Mouse (Mus musculus): ENCODE measurements around the gene Nf1. TPM values are rescaled to one million over a fixed set of nuclear protein-coding genes. Genes with fewer than 3 reads are reported as not detected.
A peak's percentile ranks its signal among the peaks of the same experiment; 100 is the strongest.
"Not testable (repeated sequence)": the region's sequence is repeated elsewhere in the genome, so short reads cannot be mapped to it uniquely, and the experiment has no call there.

Gene Nf1
- total RNA-seq (2021), result 10 to 100 TPM; 29.7 to 36.9 TPM
- long read RNA-seq, experiment 1, partial matches to known transcripts, result 0 of 4 reads
- long read RNA-seq, experiment 1, other reads (novel, unspliced or antisense), result 4 of 4 reads
- long read RNA-seq, experiment 2, partial matches to known transcripts, result 1 of 2 reads
- long read RNA-seq, experiment 2, other reads (novel, unspliced or antisense), result 1 of 2 reads

GRCm38 (mm10) chr11:79339234-79339807, at the start of gene Nf1:
TSS of gene Nf1 (plus strand) at chr11:79339693.
- peak; percentile 98 for DNase-seq

DNA sequence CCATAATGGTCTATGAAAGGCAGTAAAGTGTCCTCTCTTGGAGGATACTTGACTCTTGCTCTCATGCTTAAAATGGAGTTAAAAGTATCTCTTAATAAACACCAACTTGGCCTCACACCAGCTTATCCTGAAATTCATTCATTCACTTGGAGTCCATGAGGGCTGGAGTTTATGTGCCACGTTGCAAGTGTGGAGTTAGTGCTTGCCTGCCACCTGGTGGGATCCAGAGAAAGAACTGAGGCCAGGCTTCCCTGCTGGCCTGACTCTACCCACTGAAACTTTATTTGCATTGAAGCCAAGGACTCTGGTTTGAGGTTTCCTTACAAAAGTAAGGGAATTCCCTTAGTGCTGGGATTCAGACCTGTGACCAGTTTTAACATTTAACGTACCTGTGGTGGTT, 49.0 kb upstream of the Nf1 start:
- DNase-seq, result no peak

- no peak for DNase-seq
Observed at GRCm38 (mm10) chr11:79291651-79292050, 47.8 kb upstream of the Nf1 start.

GRCm38 (mm10) chr11:79292130-79292529, 47.4 kb upstream of the Nf1 start:
- no peak for DNase-seq

DNA sequence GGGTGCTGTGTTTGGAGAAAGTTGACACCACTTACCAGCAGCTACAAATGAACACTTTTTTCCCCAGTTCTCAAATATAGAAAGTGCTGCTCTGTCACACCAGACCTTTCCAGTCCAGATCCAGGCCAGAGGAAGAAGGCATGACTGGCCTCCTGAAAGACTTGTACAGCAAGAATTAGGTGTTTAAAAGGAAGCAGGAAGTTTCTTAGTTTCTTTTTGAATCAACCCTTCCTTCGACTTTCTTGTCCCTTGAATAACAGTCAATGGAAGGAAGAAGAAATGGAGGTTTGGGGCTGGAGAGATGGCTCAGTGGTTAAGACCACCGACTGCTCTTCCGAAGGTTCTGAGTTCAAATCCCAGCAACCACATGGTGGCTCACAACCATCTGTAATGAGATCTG, 46.5 kb upstream of the Nf1 start:
- DNase-seq, result no peak

DNA sequence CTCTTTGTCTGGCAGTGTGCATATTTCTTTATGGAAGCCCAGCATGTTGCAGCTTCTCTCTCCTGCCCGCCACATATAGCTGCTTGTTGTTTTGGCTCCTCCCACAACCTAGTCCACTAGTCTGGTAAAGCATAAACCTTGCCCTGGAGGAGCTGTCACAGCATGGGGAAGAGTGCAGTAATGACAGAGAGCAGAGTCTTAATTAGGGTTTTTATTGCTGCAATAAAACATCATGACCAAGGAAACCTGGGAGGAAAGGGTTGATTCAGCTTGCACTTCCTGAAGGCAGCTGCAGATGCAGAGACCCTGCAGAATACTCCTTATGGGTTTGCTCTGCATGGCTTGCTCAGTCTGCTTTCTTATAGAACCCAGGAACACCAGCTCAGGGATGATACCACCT, 45.5 kb upstream of the Nf1 start:
- DNase-seq, result no peak

GRCm38 (mm10) chr11:79296167-79296566, 43.3 kb upstream of the Nf1 start:
- peak; percentile 51 for DNase-seq

- no peak for DNase-seq
Observed at GRCm38 (mm10) chr11:79296856-79297491, 42.5 kb upstream of the Nf1 start, which contains the start of gene Gm9964. TSS of gene Gm9964 (minus strand) at chr11:79296906.

- DNase-seq, result no peak
Observed at GRCm38 (mm10) chr11:79299719-79300431, 39.6 kb upstream of the Nf1 start.

DNA sequence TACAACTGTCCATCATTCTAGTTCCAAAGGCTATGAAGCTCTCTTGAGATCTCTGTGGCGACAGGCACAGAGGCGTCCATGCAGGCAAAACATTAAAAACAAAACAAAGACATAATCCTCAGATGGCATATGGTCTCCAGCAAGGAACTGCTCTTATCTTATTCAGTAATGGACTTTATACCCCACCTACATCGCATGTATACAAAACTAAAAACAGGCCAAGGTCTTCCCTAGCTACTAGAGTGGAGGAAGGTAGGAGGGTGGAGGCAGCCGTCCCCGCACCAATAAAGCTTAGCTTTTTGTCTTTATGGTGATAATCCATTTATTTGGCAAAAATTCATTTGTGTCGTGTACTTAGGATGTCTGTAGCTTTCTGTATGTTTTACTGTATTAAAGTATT, 36.4 kb upstream of the Nf1 start:
- no peak for DNase-seq

GRCm38 (mm10) chr11:79304245-79304644, 35.2 kb upstream of the Nf1 start:
- DNase-seq, result not testable (repeated sequence)

DNA sequence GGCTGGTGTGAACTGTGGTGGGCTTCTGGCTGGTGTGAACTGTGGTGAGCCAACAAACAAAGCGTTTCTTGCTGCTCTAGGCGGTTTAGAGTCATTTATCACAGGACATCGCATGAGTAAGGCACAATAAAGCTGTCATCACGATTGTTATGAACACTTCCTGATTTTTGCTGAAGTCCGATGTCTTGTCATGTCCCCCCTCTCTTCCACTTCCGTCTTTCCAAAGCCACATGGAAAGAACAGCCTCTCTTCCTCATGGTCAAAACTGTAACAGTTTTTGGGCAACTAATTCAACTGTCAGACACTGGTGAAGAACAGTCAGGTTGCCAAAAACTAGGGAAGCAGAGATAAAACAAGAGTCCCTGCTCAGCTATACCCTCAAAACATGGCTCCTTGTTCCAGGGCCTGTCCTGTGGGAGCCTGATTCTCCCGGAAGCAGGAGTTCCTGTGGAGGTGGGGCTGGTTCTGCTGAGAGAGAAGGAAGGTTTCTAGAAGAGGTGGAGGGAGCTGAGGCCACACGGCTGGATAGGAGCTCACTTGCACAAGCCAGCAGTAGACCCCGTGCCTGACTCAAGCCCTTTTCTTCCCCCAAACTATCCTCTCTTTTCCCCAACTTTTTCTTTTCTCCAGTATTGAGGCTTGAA, 33.7 kb upstream of the Nf1 start:
- no peak for DNase-seq

DNA sequence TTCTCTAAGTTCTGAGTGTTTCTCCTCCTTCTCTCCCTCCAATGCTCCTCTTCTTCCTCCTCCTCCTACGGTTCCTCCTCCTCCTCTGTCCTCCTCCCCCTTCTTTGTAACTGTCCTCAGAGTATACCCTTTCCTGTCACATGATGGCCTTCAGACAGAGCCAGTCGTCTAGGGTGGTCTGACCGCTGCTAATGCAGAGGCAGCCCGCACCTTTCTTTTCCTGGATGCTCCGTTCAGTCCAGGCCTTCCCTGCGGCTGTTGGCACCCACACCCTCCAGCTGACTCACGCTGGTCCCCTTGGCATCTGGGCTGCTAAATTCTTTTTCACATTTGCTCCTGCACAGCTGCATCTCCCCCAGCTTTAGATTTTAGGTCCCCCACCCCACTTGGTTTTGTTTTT, 33.0 kb upstream of the Nf1 start:
- peak; percentile 60 for DNase-seq

- DNase-seq, result peak; percentile 28
Observed at GRCm38 (mm10) chr11:79306996-79307395, 32.5 kb upstream of the Nf1 start.

DNA sequence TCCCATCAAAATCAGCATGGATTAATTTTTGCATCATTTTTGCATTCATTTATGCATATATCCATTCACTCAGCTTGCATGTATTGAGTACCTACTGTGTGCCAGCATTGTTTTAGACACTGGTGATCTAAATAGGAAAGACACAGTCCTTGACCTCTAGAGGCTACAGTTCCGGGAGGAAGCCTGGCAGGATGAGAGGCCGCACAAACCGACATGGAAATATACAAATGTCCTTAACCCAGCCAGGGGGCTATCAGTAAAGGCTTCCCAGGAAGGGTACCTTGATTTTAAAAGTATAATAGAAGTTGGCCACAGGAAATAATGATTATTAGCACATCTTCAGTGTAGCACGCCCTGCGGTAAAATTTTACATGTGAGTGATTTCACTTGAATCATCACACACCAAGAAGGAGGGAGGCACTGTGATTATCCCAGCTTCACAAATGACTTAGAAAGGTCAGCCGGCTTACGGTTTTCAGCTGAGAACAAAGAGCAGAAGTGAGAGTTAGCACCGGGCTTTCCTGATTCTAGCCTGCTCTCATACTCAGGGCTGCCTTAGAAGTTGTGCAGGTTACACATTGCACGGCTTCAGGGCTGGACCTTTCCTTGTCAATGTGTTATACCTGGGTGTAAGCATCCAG, 31.8 kb upstream of the Nf1 start:
- no peak for DNase-seq

DNA sequence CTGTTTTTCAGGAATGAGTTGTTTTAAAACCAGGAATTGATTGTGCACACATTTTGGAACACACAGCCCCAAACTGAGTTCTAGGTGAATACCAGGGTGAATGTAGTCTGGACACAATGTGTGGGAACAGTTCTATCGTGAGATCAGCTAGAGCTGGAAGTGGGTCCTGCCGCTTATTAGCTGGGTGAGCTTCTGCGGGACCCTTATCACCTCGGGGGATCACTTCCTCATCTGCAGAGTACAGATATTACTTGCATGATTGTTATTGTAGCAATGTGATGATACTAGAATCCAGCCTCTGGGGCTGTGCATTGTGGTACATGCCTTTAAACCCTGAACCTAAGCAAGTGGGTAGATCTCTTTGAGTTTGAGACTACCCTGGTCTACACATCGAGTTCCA, 29.0 kb upstream of the Nf1 start:
- no peak for DNase-seq

DNA sequence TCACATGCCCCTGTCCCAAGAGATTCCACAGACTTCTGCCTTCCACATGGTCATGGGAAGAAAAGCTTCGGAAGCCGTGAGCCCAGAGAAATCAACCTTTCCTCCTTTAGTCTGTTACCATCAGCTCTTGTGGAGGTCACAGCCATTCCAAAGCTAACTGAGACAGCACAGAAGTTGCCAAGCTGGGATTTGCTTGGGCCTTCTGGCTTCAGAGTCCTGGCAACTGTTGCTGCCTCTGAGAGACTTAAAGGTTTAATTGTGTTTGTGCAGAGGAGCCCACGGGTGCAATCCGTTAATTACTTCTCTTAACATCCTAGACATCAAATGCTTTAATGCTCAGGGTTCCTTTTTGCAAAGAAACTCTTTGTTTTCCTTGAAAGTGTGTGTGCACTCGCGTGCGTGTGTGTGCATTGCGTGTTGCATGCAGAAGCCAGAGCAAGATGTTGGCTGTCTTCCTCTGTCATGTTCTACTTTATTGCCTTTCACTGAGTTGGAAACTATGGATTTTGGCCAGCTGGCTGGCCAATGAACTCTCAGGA, 22.6 kb upstream of the Nf1 start:
- no peak for DNase-seq

- no peak for DNase-seq
Observed at GRCm38 (mm10) chr11:79319807-79320206, 19.7 kb upstream of the Nf1 start.

DNA sequence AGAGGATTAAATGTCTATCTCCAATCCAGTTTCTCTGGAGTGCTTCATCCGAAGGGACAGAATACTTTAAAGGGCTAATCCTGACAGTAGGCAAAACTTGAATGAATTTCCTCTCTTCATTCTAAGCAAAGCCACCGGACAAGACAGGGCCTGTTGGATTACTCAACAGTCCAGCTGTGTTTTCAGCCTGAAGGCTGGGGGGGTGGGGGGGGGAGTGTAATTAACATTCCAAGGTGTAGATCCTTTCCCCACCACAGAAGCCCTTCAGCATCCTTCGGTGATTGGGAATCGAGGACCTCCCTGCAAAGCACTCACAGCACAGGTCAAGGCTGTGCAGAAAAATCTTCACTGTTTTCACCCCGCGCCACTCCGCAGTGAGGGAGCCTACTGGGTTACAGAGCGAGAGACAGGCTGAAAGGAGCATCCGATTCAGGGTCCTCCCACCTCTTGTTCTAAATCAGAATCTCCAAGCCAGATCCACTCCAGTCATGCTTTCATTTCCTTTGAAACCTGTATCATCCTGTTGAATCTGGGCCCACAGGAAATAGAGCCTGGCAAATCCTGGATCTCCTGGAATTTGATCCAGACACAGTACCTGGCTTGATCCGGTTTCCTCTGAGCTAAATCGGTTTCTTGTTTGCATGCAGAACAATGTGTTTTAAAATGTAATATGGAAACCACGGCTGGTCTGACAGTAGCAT, 15.4 kb upstream of the Nf1 start:
- no peak for DNase-seq

DNA sequence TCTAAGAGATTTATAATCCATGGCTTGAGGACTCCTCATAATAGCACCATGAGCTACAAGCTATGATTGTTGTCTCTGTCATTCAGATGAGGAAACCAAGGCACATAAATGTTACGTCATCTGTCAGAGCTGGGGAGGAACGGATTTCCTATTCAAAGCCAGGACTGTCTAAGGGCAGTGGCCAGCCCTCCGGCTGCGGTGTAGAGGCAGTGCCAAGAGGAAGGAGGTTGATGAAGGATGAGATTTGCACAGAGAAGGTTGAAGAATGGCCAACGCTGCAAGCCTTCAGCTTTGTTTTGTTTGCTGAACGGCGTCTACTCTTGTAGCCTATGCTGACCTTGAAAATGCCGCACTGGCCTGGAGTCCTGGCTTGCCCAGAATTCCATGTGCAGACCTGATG, 13.8 kb upstream of the Nf1 start:
- DNase-seq, result no peak

GRCm38 (mm10) chr11:79327106-79327505, 12.4 kb upstream of the Nf1 start:
- DNase-seq, result no peak

Measured in gastrocnemius, postnatal 10 days (tissue).